In genomic region chr6:37196870-37197269, GRCm38 (mm10) we compare ENCODE assay signal across 16 mouse cellular contexts.
A peak's percentile ranks its signal among the peaks of the same experiment; 100 is the strongest.
DNase-seq lines count a peak whose midpoint lies in the region; ATAC-seq and TF ChIP-seq lines count a peak whose summit lies in the region.
"Had no signal": no experiment of that assay in that cellular context is flagged by ENCODE, and none has a peak within 500 bp of the region (broad histone marks: within the 10 kb centered on the region; RNA-seq: fewer than 3 reads in every experiment).

No protein-coding gene starts in this region.

- no peak overlapping the region for H3K9ac ChIP-seq in hindbrain, postnatal 0 days (replicated peaks; ENCODE audit: low read length)
- no peak overlapping the region for H3K9ac ChIP-seq in hindbrain, embryonic 16.5 days (ENCODE audit: low read depth, low read length)
- H3K9ac ChIP-seq in heart, embryonic 15.5 days = no peak overlapping the region
- H3K9ac ChIP-seq: liver, embryonic 14.5 days had no signal

- no peak overlapping the region for H3K4me2 ChIP-seq in hindbrain, postnatal 0 days (ENCODE audit: low read depth, low read length)
- H3K4me2 ChIP-seq in hindbrain, embryonic 16.5 days (ENCODE audit: low read length) = no peak overlapping the region
- H3K4me2 ChIP-seq in heart, embryonic 15.5 days = peak overlapping the region; percentile 22; the same call in 1 of the 2 replicates
- H3K4me2 ChIP-seq: midbrain, embryonic 11.5 days had no signal

- TF ChIP-seq CTCF in hindbrain, postnatal 0 days (IDR thresholded peaks at IDR 0.05; ENCODE audit: low read depth) = no peak

- no peak for DNase-seq in cerebellum, postnatal 4 days (ENCODE audit: low spot score in 2 of 2)
- DNase-seq in hindbrain, postnatal 0 days (ENCODE audit: low spot score) = peak; percentile 19
- DNase-seq in cerebellum, adult 9-10 months = peak; percentile 88
- no peak for DNase-seq in lung, postnatal 10 days
- no peak for DNase-seq in kidney, adult 11 months
- DNase-seq: kidney, adult 18-20 months; left cerebral cortex, postnatal 4 days; right cerebral cortex, adult 18-20 months; spleen, adult 18-20 months had no signal

- no peaks in the 10 kb centered on the region for H3K9me3 ChIP-seq in hindbrain, postnatal 0 days (ENCODE audit: low read length)
- H3K9me3 ChIP-seq in hindbrain, embryonic 16.5 days (ENCODE audit: control insufficient read depth, low read length) = no peaks in the 10 kb centered on the region
- H3K9me3 ChIP-seq in heart, embryonic 15.5 days (replicated peaks) = no peaks in the 10 kb centered on the region

- H3K4me1 ChIP-seq in hindbrain, postnatal 0 days (ENCODE audit: insufficient read depth, low read length) = no peaks in the 10 kb centered on the region
- peaks cover 2% of the 10 kb centered on the region; the same call in 1 of the 2 replicates for H3K4me1 ChIP-seq in hindbrain, embryonic 16.5 days (ENCODE audit: control insufficient read depth, insufficient read depth, low read depth, low read length)
- peaks cover 21% of the 10 kb centered on the region for H3K4me1 ChIP-seq in heart, embryonic 15.5 days (replicated peaks)

- H3K4me3 ChIP-seq in hindbrain, postnatal 0 days (ENCODE audit: low read length) = no peak overlapping the region
- H3K4me3 ChIP-seq in hindbrain, embryonic 16.5 days (ENCODE audit: low read length) = no peak overlapping the region
- H3K4me3 ChIP-seq in heart, embryonic 15.5 days = no peak overlapping the region
- H3K4me3 ChIP-seq: erythroblast, embryonic 14.5 days; myocyte had no signal

- WGBS in hindbrain, postnatal 0 days = 64% methylated on average over 5 of the region's 5 CpGs
- 74% methylated on average over 5 of the region's 5 CpGs for WGBS in hindbrain, embryonic 16.5 days
- WGBS in heart, embryonic 15.5 days = 45% methylated on average over 5 of the region's 5 CpGs

- H3K27ac ChIP-seq in hindbrain, postnatal 0 days = no peak overlapping the region
- no peak overlapping the region for H3K27ac ChIP-seq in hindbrain, embryonic 16.5 days (ENCODE audit: low read depth, low read length)
- H3K27ac ChIP-seq in heart, embryonic 15.5 days = peak overlapping the region; percentile 62
- H3K27ac ChIP-seq: liver, embryonic 14.5 days had no signal

- H3K36me3 ChIP-seq in hindbrain, postnatal 0 days (ENCODE audit: insufficient read depth, low read length) = no peaks in the 10 kb centered on the region
- H3K36me3 ChIP-seq in hindbrain, embryonic 16.5 days (ENCODE audit: control insufficient read depth, insufficient read depth, low read length) = no peaks in the 10 kb centered on the region
- H3K36me3 ChIP-seq in heart, embryonic 15.5 days = no peaks in the 10 kb centered on the region

- H3K27me3 ChIP-seq in hindbrain, postnatal 0 days (ENCODE audit: insufficient read depth, low read length) = no peaks in the 10 kb centered on the region
- H3K27me3 ChIP-seq in hindbrain, embryonic 16.5 days (replicated peaks; ENCODE audit: control insufficient read depth, insufficient read depth, low read length) = no peaks in the 10 kb centered on the region
- no peaks in the 10 kb centered on the region for H3K27me3 ChIP-seq in heart, embryonic 15.5 days

- peak; percentile 98 for ATAC-seq in cerebellum, adult (ENCODE audit: insufficient number of reproducible peaks, low FRiP score, low TSS enrichment)
- ATAC-seq in hindbrain, postnatal 0 days = no peak
- no peak for ATAC-seq in hindbrain, embryonic 16.5 days
- ATAC-seq in heart, embryonic 15.5 days (replicated peaks; ENCODE audit: insufficient number of reproducible peaks, insufficient read depth, low FRiP score, low read depth) = no peak; the same call in 1 of the 2 replicates

Comparison
In these comparisons a context has a peak if more than half of its experiments do, and no peak if none do; other contexts are left out.
1. DNase-seq: peak in hindbrain, postnatal 0 days (single experiment) and cerebellum, adult 9-10 months (single experiment); none in cerebellum, postnatal 4 days (0 of 2), lung, postnatal 10 days (single experiment) and kidney, adult 11 months (single experiment).